Mouse (Mus musculus): ENCODE data around the gene Lrrc29. TPM values are rescaled to one million over a fixed set of nuclear protein-coding genes. Genes with fewer than 3 reads are reported as not detected.

Gene Lrrc29
- polyA plus RNA-seq, 1 experiment from 2014 or later = 1.3 TPM

- Histone ChIP-seq H3K27ac (replicated peaks) (no peak overlapping the region), H3K9me3 (no peaks in the 10 kb centered on the region), H3K4me1 (peaks cover 49% of the 10 kb centered on the region), H3K36me3 (replicated peaks) (peaks cover 43% of the 10 kb centered on the region), H3K27me3 (replicated peaks; ENCODE audit: low read depth, poor library complexity, severe bottlenecking) (peaks cover 18% of the 10 kb centered on the region; the same call in 1 of the 2 replicates), H3K4me3 (no peak overlapping the region)
- no peak for DNase-seq (ENCODE audit: low spot score)
- 81% methylated on average over 8 of the region's 8 CpGs for WGBS
Observed at GRCm38 (mm10) chr8:105353583-105354135, 27.6 kb upstream of the Lrrc29 start.

GRCm38 (mm10) chr8:105350186-105350585, 24.1 kb upstream of the Lrrc29 start:
- WGBS = 42% methylated on average over 7 of the region's 7 CpGs
- peaks cover 9% of the 10 kb centered on the region for H3K36me3 ChIP-seq (replicated peaks)
- H3K4me3 ChIP-seq = peak overlapping the region; percentile 70
- H3K27ac ChIP-seq (replicated peaks) = no peak overlapping the region
- peaks cover 64% of the 10 kb centered on the region for H3K4me1 ChIP-seq
- H3K9me3 ChIP-seq = no peaks in the 10 kb centered on the region
- peaks cover 18% of the 10 kb centered on the region; the same call in 1 of the 2 replicates for H3K27me3 ChIP-seq (replicated peaks; ENCODE audit: low read depth, poor library complexity, severe bottlenecking)
- DNase-seq (ENCODE audit: low spot score) = no peak

DNA sequence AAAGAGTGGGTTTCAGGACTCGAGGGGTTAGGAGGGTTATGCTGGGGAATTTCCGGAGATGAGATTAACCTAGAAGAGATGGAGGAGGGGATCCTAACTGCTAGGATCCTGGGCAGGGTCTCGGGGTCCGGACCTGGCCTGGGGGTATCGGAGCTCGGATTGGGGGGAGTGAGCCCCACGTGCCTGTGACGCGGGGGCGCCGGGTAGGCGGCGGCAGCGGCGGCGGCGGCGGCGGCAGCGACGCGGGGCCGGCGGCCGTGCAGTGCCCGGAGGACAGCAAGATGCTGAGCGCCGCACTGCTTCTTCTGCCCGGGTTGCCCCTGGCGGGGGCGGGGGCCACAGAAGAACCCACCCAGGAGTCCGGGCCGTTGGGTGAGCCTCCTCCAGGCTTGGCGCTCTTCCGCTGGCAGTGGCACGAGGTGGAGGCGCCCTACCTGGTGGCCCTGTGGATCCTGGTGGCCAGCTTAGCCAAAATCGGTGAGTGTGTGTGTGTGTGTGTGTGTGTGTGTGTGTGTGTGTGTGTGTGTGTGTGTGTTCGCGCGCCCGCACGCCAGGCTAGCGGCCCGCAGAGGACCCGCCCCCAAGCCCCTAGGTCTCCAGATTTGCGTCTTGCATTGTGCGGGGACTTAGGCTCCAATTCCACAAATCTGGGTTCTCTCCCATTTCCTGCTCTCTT, 23.2 kb upstream of the Lrrc29 start:
- 2% methylated on average over 48 of the region's 48 CpGs for WGBS
- H3K4me3 ChIP-seq = peak overlapping the region; percentile 70
- H3K27ac ChIP-seq (replicated peaks) = peak overlapping the region; percentile 86
- H3K4me1 ChIP-seq = peaks cover 64% of the 10 kb centered on the region
- no peaks in the 10 kb centered on the region for H3K9me3 ChIP-seq
- H3K27me3 ChIP-seq (replicated peaks; ENCODE audit: low read depth, poor library complexity, severe bottlenecking) = peaks cover 18% of the 10 kb centered on the region; the same call in 1 of the 2 replicates
- DNase-seq (ENCODE audit: low spot score) = peak; percentile 77
- H3K36me3 ChIP-seq (replicated peaks) = peaks cover 6% of the 10 kb centered on the region; the same call in 1 of the 2 replicates

- H3K4me3 ChIP-seq = peak within 1 kb of the TSS; percentile 70
- under 1% methylated on average over 34 of the region's 34 CpGs for WGBS
- H3K36me3 ChIP-seq (replicated peaks) = peaks cover 6% of the 10 kb centered on the region; the same call in 1 of the 2 replicates
- peak; percentile 92 for DNase-seq (ENCODE audit: low spot score)
- no peaks in the 10 kb centered on the region for H3K9me3 ChIP-seq
- peaks cover 18% of the 10 kb centered on the region; the same call in 1 of the 2 replicates for H3K27me3 ChIP-seq (replicated peaks; ENCODE audit: low read depth, poor library complexity, severe bottlenecking)
- peaks cover 65% of the 10 kb centered on the region for H3K4me1 ChIP-seq
- H3K27ac ChIP-seq (replicated peaks) = peak within 1 kb of the TSS; percentile 86
Observed at GRCm38 (mm10) chr8:105348450-105349095, 22.5 kb upstream of the Lrrc29 start, which contains the start of gene Slc9a5. TSS of gene Slc9a5 (plus strand) at chr8:105348843.

- DNase-seq (ENCODE audit: low spot score) = peak; percentile 97
- Histone ChIP-seq H3K9me3 (no peaks in the 10 kb centered on the region), H3K27ac (replicated peaks) (peak within 1 kb of the TSS; percentile 86), H3K4me3 (peak within 1 kb of the TSS; percentile 70), H3K36me3 (replicated peaks) (0 out of 2 replicates have a peak, but pooled peaks cover 2% of the 10 kb centered on the region), H3K27me3 (replicated peaks; ENCODE audit: low read depth, poor library complexity, severe bottlenecking) (peaks cover 18% of the 10 kb centered on the region; the same call in 1 of the 2 replicates), H3K4me1 (peaks cover 65% of the 10 kb centered on the region)
- under 1% methylated on average over 53 of the region's 53 CpGs for WGBS
Observed at GRCm38 (mm10) chr8:105347428-105348221, 21.5 kb upstream of the Lrrc29 start, which contains the start of gene Fhod1. TSS of gene Fhod1 (minus strand) at chr8:105347953.

DNA sequence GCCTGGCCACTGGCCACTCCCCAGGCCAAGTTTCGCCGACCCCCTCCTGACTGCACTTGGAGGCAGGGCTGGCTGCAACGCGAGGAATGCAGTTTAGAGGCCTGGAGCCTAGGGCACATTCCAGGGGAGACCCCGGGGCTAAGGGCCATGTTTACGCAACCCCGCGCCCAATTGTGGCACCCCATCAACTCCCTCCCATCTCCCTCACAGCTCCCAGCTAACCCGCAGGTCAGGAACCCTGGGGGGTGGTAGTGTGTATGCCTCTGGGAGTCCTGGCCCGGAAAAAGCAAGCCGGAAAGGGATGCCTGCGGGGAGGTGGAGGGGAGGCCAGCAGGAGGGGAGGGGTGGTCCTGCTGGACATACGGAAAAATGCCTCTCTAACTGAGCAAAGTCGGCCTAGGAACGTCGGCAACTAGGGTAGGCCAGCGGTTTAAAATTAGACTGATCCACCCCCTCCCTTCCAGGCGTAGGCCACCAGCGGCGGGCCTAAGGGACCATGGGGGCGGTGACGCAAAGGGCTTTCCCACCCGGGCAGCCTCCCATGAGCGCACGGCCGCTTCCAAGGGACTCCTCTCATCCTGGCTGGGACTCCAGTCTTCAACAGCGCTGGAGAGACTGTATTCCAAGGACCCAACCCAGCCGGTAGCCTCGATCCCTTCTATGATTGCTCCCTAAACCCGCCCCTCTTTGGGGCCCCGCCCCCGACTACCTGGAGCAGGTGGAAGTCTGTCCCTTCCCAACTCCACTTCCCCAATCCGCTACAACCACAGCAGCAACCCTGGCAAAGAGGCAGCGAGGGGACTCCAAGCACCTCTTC, 20.7 kb upstream of the Lrrc29 start:
- WGBS = under 1% methylated on average over 34 of the region's 34 CpGs
- Histone ChIP-seq H3K36me3 (replicated peaks) (0 out of 2 replicates have a peak, but pooled peaks cover 2% of the 10 kb centered on the region), H3K4me3 (peak overlapping the region; percentile 70), H3K27me3 (replicated peaks; ENCODE audit: low read depth, poor library complexity, severe bottlenecking) (peaks cover 18% of the 10 kb centered on the region; the same call in 1 of the 2 replicates), H3K4me1 (peaks cover 65% of the 10 kb centered on the region), H3K9me3 (no peaks in the 10 kb centered on the region), H3K27ac (replicated peaks) (peak overlapping the region; percentile 86)
- peak; percentile 76 for DNase-seq (ENCODE audit: low spot score)

- Histone ChIP-seq H3K27ac (replicated peaks) (peak overlapping the region; percentile 86), H3K4me1 (peaks cover 66% of the 10 kb centered on the region), H3K9me3 (no peaks in the 10 kb centered on the region), H3K4me3 (peak overlapping the region; percentile 70), H3K27me3 (replicated peaks; ENCODE audit: low read depth, poor library complexity, severe bottlenecking) (peaks cover 10% of the 10 kb centered on the region; the same call in 1 of the 2 replicates), H3K36me3 (replicated peaks) (peaks cover 2% of the 10 kb centered on the region; the same call in 1 of the 2 replicates)
- WGBS = 55% methylated on average over 7 of the region's 7 CpGs
- DNase-seq (ENCODE audit: low spot score) = no peak
Observed at GRCm38 (mm10) chr8:105345061-105345975, 19.2 kb upstream of the Lrrc29 start.

DNA sequence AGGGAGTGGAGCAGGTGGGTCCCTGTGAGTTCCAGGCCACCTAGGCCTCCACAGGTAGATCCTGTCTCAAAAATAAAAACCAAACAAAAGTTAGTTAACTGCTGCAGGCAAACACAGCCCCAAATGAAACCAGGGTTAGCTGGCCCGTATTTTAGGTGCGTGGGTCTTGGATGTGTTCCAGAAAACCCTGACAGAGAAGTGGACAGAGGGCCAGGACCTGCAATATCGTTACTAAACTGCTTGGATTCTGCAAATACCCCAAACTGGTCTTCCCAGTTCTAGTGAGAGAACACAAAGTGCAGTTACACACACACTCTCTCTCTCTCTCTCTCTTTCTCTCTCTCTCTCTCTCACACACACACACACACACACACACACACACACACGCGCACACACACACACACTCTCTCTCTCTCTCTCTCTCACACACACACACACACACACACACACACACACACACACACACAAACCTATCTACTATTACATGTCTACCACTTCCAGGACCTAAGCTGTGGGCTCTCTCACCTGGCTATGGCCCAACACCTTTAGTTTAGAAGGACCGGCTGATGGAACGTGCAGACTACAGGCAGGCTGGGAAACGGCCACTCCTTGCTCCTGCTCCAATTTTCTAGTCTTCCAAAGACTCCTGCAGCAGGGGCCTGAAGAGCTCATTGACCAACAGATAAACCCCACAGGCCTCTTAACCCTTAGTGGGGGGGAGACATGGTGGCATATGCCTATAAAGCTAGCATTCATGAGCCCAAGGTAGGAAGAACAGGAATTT, 17.9 kb upstream of the Lrrc29 start:
- DNase-seq (ENCODE audit: low spot score) = no peak

GRCm38 (mm10) chr8:105342768-105343167, 16.7 kb upstream of the Lrrc29 start:
- H3K4me1 ChIP-seq = peaks cover 52% of the 10 kb centered on the region
- 77% methylated on average over 4 of the region's 4 CpGs for WGBS
- H3K27ac ChIP-seq (replicated peaks) = no peak overlapping the region
- no peaks in the 10 kb centered on the region for H3K9me3 ChIP-seq
- peaks cover 18% of the 10 kb centered on the region for H3K36me3 ChIP-seq (replicated peaks)
- H3K4me3 ChIP-seq = no peak overlapping the region
- DNase-seq (ENCODE audit: low spot score) = no peak
- H3K27me3 ChIP-seq (replicated peaks; ENCODE audit: low read depth, poor library complexity, severe bottlenecking) = no peaks in the 10 kb centered on the region

More for the DNA sequence above, 17.9 kb upstream of the Lrrc29 start:
- Histone ChIP-seq H3K36me3 (replicated peaks) (peaks cover 6% of the 10 kb centered on the region; the same call in 1 of the 2 replicates), H3K9me3 (no peaks in the 10 kb centered on the region), H3K4me3 (no peak overlapping the region), H3K27me3 (replicated peaks; ENCODE audit: low read depth, poor library complexity, severe bottlenecking) (no peaks in the 10 kb centered on the region), H3K4me1 (peaks cover 59% of the 10 kb centered on the region), H3K27ac (replicated peaks) (no peak overlapping the region)
- WGBS = 81% methylated on average over 8 of the region's 8 CpGs

DNA sequence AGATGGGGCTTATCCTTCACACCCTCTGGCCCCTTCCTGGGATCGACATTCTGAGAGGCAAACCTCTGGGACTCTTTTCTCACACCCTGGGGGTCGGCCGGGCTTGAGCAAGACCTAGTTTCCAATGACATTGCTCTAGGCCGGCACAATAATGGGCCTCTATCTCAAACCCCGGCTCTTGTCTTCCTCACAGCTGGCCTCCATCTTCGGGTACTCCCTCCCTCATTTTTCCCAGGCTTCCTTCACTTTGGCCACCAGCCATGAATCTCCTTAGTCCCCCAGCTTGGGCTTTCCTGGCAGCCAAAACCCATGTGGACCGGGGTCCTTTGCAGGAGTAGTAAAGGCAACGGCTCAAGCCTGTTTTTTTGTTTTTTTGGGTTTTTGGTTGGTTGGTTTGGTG, 15.3 kb upstream of the Lrrc29 start:
- Histone ChIP-seq H3K27ac (replicated peaks) (no peak overlapping the region), H3K4me3 (no peak overlapping the region), H3K36me3 (replicated peaks) (peaks cover 31% of the 10 kb centered on the region), H3K4me1 (peaks cover 40% of the 10 kb centered on the region), H3K27me3 (replicated peaks; ENCODE audit: low read depth, poor library complexity, severe bottlenecking) (0 out of 2 replicates have a peak, but pooled peaks cover 3% of the 10 kb centered on the region), H3K9me3 (no peaks in the 10 kb centered on the region)
- no peak for DNase-seq (ENCODE audit: low spot score)
- WGBS = 46% methylated on average over 8 of the region's 8 CpGs

All from embryonic facial prominence, embryonic 10.5 days (tissue).